Comparison of ENCODE assay signal across 15 mouse cellular contexts in the genomic region with DNA sequence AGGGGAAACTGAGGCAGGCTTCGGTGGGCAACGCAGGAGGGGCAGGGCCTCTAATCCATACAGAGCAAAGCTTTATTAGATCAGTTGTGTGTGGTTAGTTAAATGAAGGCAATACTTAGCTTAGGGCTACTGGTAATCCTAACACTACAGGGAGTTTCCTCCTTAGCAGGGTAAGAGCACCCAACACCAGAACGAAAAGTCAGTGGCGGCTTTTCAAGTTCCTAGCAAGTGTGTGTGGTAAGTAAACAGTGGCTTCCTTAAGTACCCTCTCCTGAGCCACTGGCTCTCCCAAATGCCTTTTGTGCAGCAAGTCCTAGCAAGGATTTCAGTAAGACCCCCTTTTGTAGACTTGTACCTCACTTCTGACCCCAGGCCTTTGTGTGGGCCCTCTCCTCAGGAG. TPM values are rescaled to one million over a fixed set of nuclear protein-coding genes. Genes with fewer than 3 reads are reported as not detected.
"Had no signal": no experiment of that assay in that cellular context is flagged by ENCODE, and none has a peak within 500 bp of the region (broad histone marks: within the 10 kb centered on the region; RNA-seq: fewer than 3 reads in every experiment).

No protein-coding gene starts in this region.

RNA-seq across cellular contexts. Expression of gene Gm13305, which starts 9.8 kb away (rescaled TPM):
- polyA plus RNA-seq: embryonic facial prominence, embryonic 11.5 days; embryonic facial prominence, embryonic 12.5 days; forebrain, embryonic 10.5 days; forebrain, embryonic 11.5 days; forebrain, embryonic 12.5 days; forebrain, embryonic 13.5 days; forebrain, embryonic 14.5 days; forebrain, embryonic 15.5 days; forebrain, embryonic 16.5 days; forebrain, postnatal 0 days had no signal

RNA-seq across cellular contexts. Expression of gene Gm13306, which starts 25.0 kb away (rescaled TPM):
- polyA plus RNA-seq: embryonic facial prominence, embryonic 10.5 days; embryonic facial prominence, embryonic 11.5 days; embryonic facial prominence, embryonic 12.5 days; embryonic facial prominence, embryonic 13.5 days; erythroblast, embryonic 14.5 days; forebrain, embryonic 10.5 days; forebrain, embryonic 11.5 days; forebrain, embryonic 12.5 days; forebrain, embryonic 13.5 days; forebrain, embryonic 14.5 days; gonadal fat pad, adult 2 months; heart, adult 2 months had no signal
